Mouse (Mus musculus) olfactory bulb, adult 2 months (tissue): Measurements from ENCODE around the gene Pxmp4. TPM values are rescaled to one million over a fixed set of nuclear protein-coding genes. Genes with fewer than 3 reads are reported as not detected.

Source experiments
- H3K27ac ChIP-seq: fragments of 200-500 bp; 2 replicates; pipeline ENCODE4 v1.5.1; 2012; ENCODE audit warnings: low read depth, low read length; ENCODE audit not compliant: insufficient read depth
- H3K4me1 ChIP-seq: fragments of 200-500 bp; 2 replicates; pipeline ENCODE4 v1.6.1; 2012; ENCODE audit warnings: low read length; ENCODE audit not compliant: control insufficient read depth, insufficient read depth
- H3K4me3 ChIP-seq: fragments of 200-500 bp; 2 replicates; pipeline ENCODE4 v1.5.1; 2012; ENCODE audit warnings: mild to moderate bottlenecking, low read depth, low read length, moderate library complexity; ENCODE audit not compliant: insufficient read depth
- CTCF ChIP-seq: fragments of 200-500 bp; IDR thresholded peaks from 2 replicates; pipeline ENCODE4 v1.5.1; 2012; ENCODE audit warnings: low read depth, mild to moderate bottlenecking, low read length, moderate library complexity; ENCODE audit not compliant: insufficient read depth
- POLR2A ChIP-seq: fragments of 200-500 bp; IDR thresholded peaks from 2 replicates; pipeline ENCODE4 v1.6.1; 2012; ENCODE audit warnings: mild to moderate bottlenecking, low read depth, low read length, moderate library complexity; ENCODE audit not compliant: insufficient read depth
- WGBS: fragments of 180-500 bp; shearing (Covaris S2); methylation state at CpG from one replicate; pipeline ENCODE4 v1.1.7; 2018; 5-methylcytosine and 5-hydroxymethylcytosine counted together
- polyA plus RNA-seq: library from polyadenylated mRNA; stranded (reverse); fragments of >200 nt; gene quantifications from 2 replicates; pipeline ENCODE4 v1.2.4, GENCODE M21; 2012; ENCODE audit warnings: low replicate concordance; ENCODE audit not compliant: missing spikeins, insufficient read depth, insufficient read length

Pxmp4 gene
- polyA plus RNA-seq, 1 experiment = not detected

GRCm38 (mm10) chr2:154615674-154616073, 12.2 kb upstream of the Pxmp4 start:
- no peak overlapping the region for H3K4me3 ChIP-seq
- H3K4me1 ChIP-seq = peaks cover 7% of the 10 kb centered on the region
- H3K27ac ChIP-seq = no peak overlapping the region
- WGBS = 92% methylated on average over 5 of the region's 5 CpGs
- TF ChIP-seq POLR2A (no peak), CTCF (no peak)

- TF ChIP-seq CTCF (no peak), POLR2A (no peak)
- Histone ChIP-seq H3K4me3 (no peak overlapping the region), H3K4me1 (peaks cover 7% of the 10 kb centered on the region), H3K27ac (no peak overlapping the region)
- 57% methylated on average over 19 of the region's 19 CpGs for WGBS
These were observed 11.5 kb upstream of the Pxmp4 start for GRCm38 (mm10) chr2:154614841-154615576.

GRCm38 (mm10) chr2:154613118-154614115, 9.9 kb upstream of the Pxmp4 start, which contains the start of the genes Zfp341 and 4930519P11Rik:
Gene Zfp341, plus strand, starts transcription at chr2:154613297.
Gene 4930519P11Rik, minus strand, starts transcription at chr2:154613437.
- peaks cover 7% of the 10 kb centered on the region for H3K4me1 ChIP-seq
- H3K27ac ChIP-seq = peak within 1 kb of the TSS; percentile 90
- WGBS = under 1% methylated on average over 96 of the region's 98 CpGs
- TF ChIP-seq POLR2A (peak; percentile 54), CTCF (peak; percentile 97)
- H3K4me3 ChIP-seq = peak within 1 kb of the TSS; percentile 74

- Histone ChIP-seq H3K4me1 (peaks cover 7% of the 10 kb centered on the region; the same call in 1 of the 2 replicates), H3K4me3 (no peak overlapping the region), H3K27ac (no peak overlapping the region)
- WGBS = 69% methylated on average over 10 of the region's 10 CpGs
- no peak for TF ChIP-seq POLR2A
- TF ChIP-seq CTCF = no peak
These were observed 5.7 kb upstream of the Pxmp4 start for GRCm38 (mm10) chr2:154609050-154609767.

- Histone ChIP-seq H3K4me3 (no peak overlapping the region), H3K4me1 (peaks cover 6% of the 10 kb centered on the region; the same call in 1 of the 2 replicates), H3K27ac (no peak overlapping the region)
- no peak for TF ChIP-seq CTCF
- no peak for TF ChIP-seq POLR2A
- 88% methylated on average over 1 of the region's 1 CpGs for WGBS
These were observed 3.5 kb upstream of the Pxmp4 start for GRCm38 (mm10) chr2:154606965-154607364.

- Histone ChIP-seq H3K27ac (no peak overlapping the region), H3K4me3 (no peak overlapping the region), H3K4me1 (peaks cover 6% of the 10 kb centered on the region; the same call in 1 of the 2 replicates)
- no peak for TF ChIP-seq POLR2A
- WGBS = 44% methylated on average over 7 of the region's 7 CpGs
These were observed 648 bp upstream of the Pxmp4 start for GRCm38 (mm10) chr2:154604156-154604555.

GRCm38 (mm10) chr2:154603007-154603637, 386 bp downstream of the Pxmp4 start:
- 13% methylated on average over 22 of the region's 22 CpGs for WGBS
- TF ChIP-seq CTCF (no peak), POLR2A (no peak; the same call in 1 of the 2 replicates)
- H3K4me1 ChIP-seq = peaks cover 6% of the 10 kb centered on the region; the same call in 1 of the 2 replicates
- peak overlapping the region; percentile 83 for H3K4me3 ChIP-seq
- H3K27ac ChIP-seq = peak overlapping the region; percentile 70

GRCm38 (mm10) chr2:154601324-154601723, 2.2 kb downstream of the Pxmp4 start:
- Histone ChIP-seq H3K4me1 (peaks cover 6% of the 10 kb centered on the region; the same call in 1 of the 2 replicates), H3K27ac (no peak overlapping the region), H3K4me3 (no peak overlapping the region)
- TF ChIP-seq CTCF (no peak), POLR2A (no peak)
- WGBS = 79% methylated on average over 3 of the region's 3 CpGs
